Mouse (Mus musculus): ENCODE measurements around the gene Pde10a.

DNA sequence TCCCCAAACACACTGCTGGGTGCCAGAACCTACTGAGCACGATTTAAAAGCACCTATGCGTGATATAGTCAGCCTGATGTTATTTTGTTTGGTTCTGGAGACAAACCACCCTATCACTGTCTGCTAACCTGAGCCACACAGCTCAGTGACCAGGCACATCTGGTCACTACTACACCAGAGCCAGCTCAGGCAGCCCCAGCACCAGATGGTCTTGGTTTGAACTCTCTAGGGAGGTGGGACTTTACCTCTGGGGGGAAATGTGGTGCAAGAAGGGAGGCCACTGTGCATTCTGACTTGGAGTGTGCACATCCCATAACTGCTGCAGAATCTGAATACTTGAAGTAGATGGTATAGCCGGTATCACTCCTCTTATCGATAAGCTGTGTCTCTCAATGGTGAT lies 86.7 kb downstream of the Pde10a start:
- TF ChIP-seq POLR2A (IDR thresholded peaks at IDR 0.05; ENCODE audit: borderline replicate concordance, low read depth, low read length) (no peak), CTCF (IDR thresholded peaks at IDR 0.05; ENCODE audit: low read depth, low read length) (no peak)
